Mouse (Mus musculus): ENCODE data around the gene Gfpt2. TPM values are rescaled to one million over a fixed set of nuclear protein-coding genes. Genes with fewer than 3 reads are reported as not detected.

Gfpt2 gene
- polyA plus RNA-seq, 1 experiment = 2.3 TPM

DNA sequence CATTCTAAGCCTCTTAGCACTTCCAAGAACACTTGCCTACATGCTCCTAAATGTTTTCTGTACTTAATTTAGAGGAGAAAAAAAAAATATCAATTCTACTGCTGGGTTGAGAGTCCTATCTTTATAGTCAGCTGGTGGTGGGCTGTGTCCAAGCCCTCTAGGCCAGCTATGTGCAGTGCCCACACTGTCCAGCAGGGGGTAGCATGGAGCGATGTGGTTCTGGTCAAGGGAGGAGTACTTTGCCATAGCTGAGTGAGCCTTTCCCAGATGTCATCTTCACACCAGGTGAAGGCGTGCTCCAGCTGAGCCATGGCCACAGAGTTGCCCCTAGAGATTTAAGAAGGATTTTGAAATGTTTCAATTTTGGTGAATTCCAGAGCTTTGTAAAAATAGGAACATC lies 30.9 kb downstream of the Gfpt2 start:
- H3K4me3 ChIP-seq (ENCODE audit: control insufficient read depth, low read depth, low read length) = no peak overlapping the region
- H3K36me3 ChIP-seq (ENCODE audit: control insufficient read depth, insufficient read depth, low read length) = no peaks in the 10 kb centered on the region
- TF ChIP-seq POLR2A (IDR thresholded peaks at IDR 0.05; ENCODE audit: control insufficient read depth, low read depth, low read length) (no peak), CTCF (IDR thresholded peaks at IDR 0.05; ENCODE audit: control insufficient read depth, insufficient read depth, insufficient replicate concordance, low read depth, low read length) (peak; percentile 99)
- H3K4me1 ChIP-seq (ENCODE audit: control insufficient read depth, insufficient read depth, low read length) = no peaks in the 10 kb centered on the region
- H3K27me3 ChIP-seq (ENCODE audit: control insufficient read depth, insufficient read depth, low read length) = no peaks in the 10 kb centered on the region
- H3K27ac ChIP-seq (ENCODE audit: control insufficient read depth, insufficient read depth, low read depth, low read length) = no peak overlapping the region

DNA sequence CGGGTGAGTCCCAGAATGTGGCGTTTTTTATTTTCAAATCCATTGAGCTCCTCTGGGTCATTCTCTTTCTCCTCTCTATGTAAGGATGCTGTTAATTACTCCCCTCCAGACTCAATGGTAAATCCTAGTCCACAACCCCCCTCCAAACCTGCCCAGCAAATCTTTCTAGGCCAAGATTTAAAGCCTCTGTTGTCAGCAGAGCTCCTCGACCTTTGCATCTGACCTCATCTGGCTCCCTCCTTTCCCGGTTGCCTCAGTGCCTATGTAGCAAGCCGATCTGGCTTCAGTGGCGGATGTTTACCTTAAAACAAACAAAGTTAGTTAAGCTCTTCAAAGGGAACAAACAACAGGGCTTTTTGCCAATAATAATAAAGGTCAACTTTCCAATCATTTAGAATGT lies 33.3 kb downstream of the Gfpt2 start:
- Histone ChIP-seq H3K27me3 (ENCODE audit: control insufficient read depth, insufficient read depth, low read length) (no peaks in the 10 kb centered on the region), H3K4me1 (ENCODE audit: control insufficient read depth, insufficient read depth, low read length) (no peaks in the 10 kb centered on the region), H3K27ac (ENCODE audit: control insufficient read depth, insufficient read depth, low read depth, low read length) (no peak overlapping the region), H3K4me3 (ENCODE audit: control insufficient read depth, low read depth, low read length) (no peak overlapping the region), H3K36me3 (ENCODE audit: control insufficient read depth, insufficient read depth, low read length) (no peaks in the 10 kb centered on the region)
- TF ChIP-seq POLR2A (IDR thresholded peaks at IDR 0.05; ENCODE audit: control insufficient read depth, low read depth, low read length) (no peak), CTCF (IDR thresholded peaks at IDR 0.05; ENCODE audit: control insufficient read depth, insufficient read depth, insufficient replicate concordance, low read depth, low read length) (no peak)

DNA sequence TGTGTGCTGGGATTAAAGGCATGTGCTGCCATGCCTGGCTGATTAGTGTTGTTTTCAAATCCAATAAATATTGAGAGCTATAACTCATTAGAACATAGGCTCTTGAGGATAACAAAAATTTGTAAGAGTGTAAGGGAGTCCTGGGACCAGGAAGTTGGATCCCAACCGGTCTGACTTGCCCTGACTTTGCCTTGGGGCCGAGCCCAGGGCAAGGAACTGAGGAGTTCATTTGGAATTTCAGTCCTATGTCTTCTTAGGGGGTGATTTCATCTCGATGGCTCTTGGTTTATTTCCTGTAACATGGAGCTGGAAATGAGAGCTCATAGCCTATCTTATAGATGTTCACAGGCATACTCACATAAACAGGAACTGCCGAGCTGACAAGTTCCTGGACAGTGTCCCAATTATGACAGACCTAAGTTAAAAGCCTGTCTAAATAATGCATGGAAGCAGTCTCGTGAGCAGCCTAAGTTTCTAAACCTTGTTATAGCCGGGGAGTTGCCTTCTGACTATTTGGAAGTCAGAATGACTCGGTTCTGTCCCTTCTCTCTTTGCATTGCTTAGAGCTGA lies 35.3 kb downstream of the Gfpt2 start:
- TF ChIP-seq CTCF (IDR thresholded peaks at IDR 0.05; ENCODE audit: control insufficient read depth, insufficient read depth, insufficient replicate concordance, low read depth, low read length) (no peak), POLR2A (IDR thresholded peaks at IDR 0.05; ENCODE audit: control insufficient read depth, low read depth, low read length) (no peak)
- no peaks in the 10 kb centered on the region for H3K36me3 ChIP-seq (ENCODE audit: control insufficient read depth, insufficient read depth, low read length)
- no peak overlapping the region for H3K27ac ChIP-seq (ENCODE audit: control insufficient read depth, insufficient read depth, low read depth, low read length)
- no peaks in the 10 kb centered on the region for H3K27me3 ChIP-seq (ENCODE audit: control insufficient read depth, insufficient read depth, low read length)
- H3K4me1 ChIP-seq (ENCODE audit: control insufficient read depth, insufficient read depth, low read length) = no peaks in the 10 kb centered on the region
- no peak overlapping the region for H3K4me3 ChIP-seq (ENCODE audit: control insufficient read depth, low read depth, low read length)

DNA sequence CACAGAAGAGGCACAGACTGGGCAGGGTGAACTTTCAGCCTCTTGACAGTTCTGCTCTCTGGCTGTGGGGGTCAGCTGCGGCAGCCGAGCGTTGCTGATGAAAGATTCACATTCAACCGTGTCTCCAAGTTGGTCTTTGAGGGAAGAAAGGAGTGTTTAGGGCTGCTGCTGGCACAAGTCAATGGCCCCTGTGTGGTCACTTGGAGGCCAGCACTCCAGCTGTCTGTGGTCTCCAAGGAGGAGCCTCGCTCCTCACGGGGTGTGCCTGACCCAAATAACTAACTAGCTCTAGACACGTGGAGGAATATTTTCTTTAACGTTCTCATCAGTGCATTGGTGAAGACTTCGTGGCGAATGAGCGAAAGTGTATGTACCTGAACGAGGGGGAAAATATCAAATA lies 38.0 kb downstream of the Gfpt2 start:
- no peaks in the 10 kb centered on the region for H3K27me3 ChIP-seq (ENCODE audit: control insufficient read depth, insufficient read depth, low read length)
- no peaks in the 10 kb centered on the region for H3K4me1 ChIP-seq (ENCODE audit: control insufficient read depth, insufficient read depth, low read length)
- no peak overlapping the region for H3K27ac ChIP-seq (ENCODE audit: control insufficient read depth, insufficient read depth, low read depth, low read length)
- TF ChIP-seq POLR2A (IDR thresholded peaks at IDR 0.05; ENCODE audit: control insufficient read depth, low read depth, low read length) = no peak
- TF ChIP-seq CTCF (IDR thresholded peaks at IDR 0.05; ENCODE audit: control insufficient read depth, insufficient read depth, insufficient replicate concordance, low read depth, low read length) = no peak
- no peaks in the 10 kb centered on the region for H3K36me3 ChIP-seq (ENCODE audit: control insufficient read depth, insufficient read depth, low read length)
- H3K4me3 ChIP-seq (ENCODE audit: control insufficient read depth, low read depth, low read length) = no peak overlapping the region

DNA sequence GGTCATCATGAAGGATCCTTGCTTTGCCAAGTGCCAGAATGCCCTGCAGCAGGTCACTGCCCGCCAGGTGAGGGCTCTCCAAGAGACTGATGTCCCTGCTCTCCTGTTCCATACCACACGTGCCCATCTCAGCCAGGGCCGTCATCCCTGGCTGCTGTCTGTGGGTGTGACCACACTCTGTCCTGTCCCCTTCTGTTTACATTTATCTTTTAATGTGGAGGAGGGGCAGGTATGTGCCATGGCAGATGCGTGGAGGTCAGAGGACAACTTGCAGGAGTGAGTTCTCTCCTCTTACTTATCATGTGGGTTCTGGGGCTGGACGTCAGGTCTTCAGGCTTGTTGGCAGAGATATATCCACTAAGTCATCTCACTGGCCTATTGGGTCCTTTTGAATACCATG lies 39.0 kb downstream of the Gfpt2 start:
- H3K4me1 ChIP-seq (ENCODE audit: control insufficient read depth, insufficient read depth, low read length) = no peaks in the 10 kb centered on the region
- H3K36me3 ChIP-seq (ENCODE audit: control insufficient read depth, insufficient read depth, low read length) = no peaks in the 10 kb centered on the region
- no peak for TF ChIP-seq CTCF (IDR thresholded peaks at IDR 0.05; ENCODE audit: control insufficient read depth, insufficient read depth, insufficient replicate concordance, low read depth, low read length)
- no peak for TF ChIP-seq POLR2A (IDR thresholded peaks at IDR 0.05; ENCODE audit: control insufficient read depth, low read depth, low read length)
- H3K4me3 ChIP-seq (ENCODE audit: control insufficient read depth, low read depth, low read length) = no peak overlapping the region
- H3K27ac ChIP-seq (ENCODE audit: control insufficient read depth, insufficient read depth, low read depth, low read length) = no peak overlapping the region
- no peaks in the 10 kb centered on the region for H3K27me3 ChIP-seq (ENCODE audit: control insufficient read depth, insufficient read depth, low read length)

DNA sequence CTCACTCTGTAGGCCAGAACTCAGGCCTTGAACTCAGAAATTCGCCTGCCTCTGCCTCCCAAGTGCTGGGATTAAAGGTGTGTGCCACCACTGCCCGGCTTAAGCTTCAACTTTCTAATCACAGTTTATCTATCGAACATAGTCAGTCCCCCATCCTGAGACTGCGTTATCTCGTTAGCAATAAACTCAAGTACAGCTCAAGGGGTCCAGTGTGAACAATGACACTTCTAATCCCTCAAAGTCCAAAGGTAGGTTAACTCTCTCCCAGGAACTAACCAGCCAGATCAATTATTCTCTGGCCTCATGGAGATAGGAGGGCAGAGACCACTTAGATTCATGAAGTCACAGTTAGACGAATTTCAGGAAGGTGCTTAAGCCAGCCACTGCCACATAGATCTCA lies 40.3 kb downstream of the Gfpt2 start:
- Histone ChIP-seq H3K36me3 (ENCODE audit: control insufficient read depth, insufficient read depth, low read length) (no peaks in the 10 kb centered on the region), H3K4me3 (ENCODE audit: control insufficient read depth, low read depth, low read length) (no peak overlapping the region)
- TF ChIP-seq CTCF (IDR thresholded peaks at IDR 0.05; ENCODE audit: control insufficient read depth, insufficient read depth, insufficient replicate concordance, low read depth, low read length) = no peak
- TF ChIP-seq POLR2A (IDR thresholded peaks at IDR 0.05; ENCODE audit: control insufficient read depth, low read depth, low read length) = no peak

DNA sequence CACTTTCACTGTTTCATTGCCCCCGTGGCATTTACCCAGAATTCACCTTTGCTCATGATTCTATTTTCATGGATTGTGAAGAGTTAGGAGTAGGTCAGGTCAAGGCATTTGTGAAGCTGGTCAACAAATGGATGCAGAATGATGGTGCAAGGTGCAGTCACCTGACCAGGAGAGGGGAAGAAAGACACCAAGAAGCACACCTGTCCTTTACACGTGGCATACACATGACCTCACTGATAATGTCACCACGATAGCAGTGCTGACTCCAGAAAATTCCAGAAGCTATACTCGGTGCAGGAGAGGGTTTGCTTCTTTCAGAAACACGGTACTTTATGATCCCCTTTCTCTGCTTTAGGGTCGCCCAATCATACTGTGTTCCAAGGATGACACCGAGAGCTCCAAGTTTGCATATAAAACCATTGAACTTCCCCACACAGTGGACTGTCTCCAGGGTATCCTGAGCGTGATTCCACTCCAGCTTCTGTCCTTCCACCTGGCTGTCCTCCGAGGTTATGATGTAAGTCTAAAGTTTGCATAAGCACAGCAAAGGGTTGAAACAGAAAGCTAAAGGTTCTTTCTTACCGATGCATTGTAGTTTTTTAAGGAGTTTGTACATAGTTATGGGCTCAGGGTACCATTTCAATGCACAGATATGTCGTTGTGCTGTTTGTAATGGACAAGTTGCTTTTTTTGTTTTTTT lies 41.4 kb downstream of the Gfpt2 start:
- H3K36me3 ChIP-seq (ENCODE audit: control insufficient read depth, insufficient read depth, low read length) = no peaks in the 10 kb centered on the region
- H3K4me3 ChIP-seq (ENCODE audit: control insufficient read depth, low read depth, low read length) = no peak overlapping the region
- no peak overlapping the region for H3K27ac ChIP-seq (ENCODE audit: control insufficient read depth, insufficient read depth, low read depth, low read length)
- no peaks in the 10 kb centered on the region for H3K27me3 ChIP-seq (ENCODE audit: control insufficient read depth, insufficient read depth, low read length)
- TF ChIP-seq CTCF (IDR thresholded peaks at IDR 0.05; ENCODE audit: control insufficient read depth, insufficient read depth, insufficient replicate concordance, low read depth, low read length) (no peak), POLR2A (IDR thresholded peaks at IDR 0.05; ENCODE audit: control insufficient read depth, low read depth, low read length) (no peak)
- H3K4me1 ChIP-seq (ENCODE audit: control insufficient read depth, insufficient read depth, low read length) = no peaks in the 10 kb centered on the region

More for the DNA sequence above, 40.3 kb downstream of the Gfpt2 start:
- H3K27ac ChIP-seq (ENCODE audit: control insufficient read depth, insufficient read depth, low read depth, low read length) = no peak overlapping the region
- H3K27me3 ChIP-seq (ENCODE audit: control insufficient read depth, insufficient read depth, low read length) = no peaks in the 10 kb centered on the region
- H3K4me1 ChIP-seq (ENCODE audit: control insufficient read depth, insufficient read depth, low read length) = no peaks in the 10 kb centered on the region
